Mouse (Mus musculus) lung, embryonic 15.5 days (tissue): ENCODE data around the gene Zkscan6. TPM values are rescaled to one million over a fixed set of nuclear protein-coding genes. Genes with fewer than 3 reads are reported as not detected.

Experiments
- ATAC-seq: fragments of 200-750 bp; cut with Nextera tagmentation; 2 replicates; pipeline ENCODE4 v1.8.0; 2017; ENCODE audit warnings: moderate number of reproducible peaks, borderline replicate concordance; ENCODE audit not compliant: low FRiP score, low TSS enrichment; ENCODE audit errors: extremely low read depth
- H3K27ac ChIP-seq: fragments of 300-500 bp; sonication (generic); 2 replicates; pipeline ENCODE4 v1.5.1; 2015; ENCODE audit warnings: moderate library complexity, mild to moderate bottlenecking, inconsistent platforms
- H3K27me3 ChIP-seq: fragments of 300-500 bp; sonication (generic); 2 replicates; pipeline ENCODE4 v1.6.1; 2015; ENCODE audit warnings: inconsistent platforms
- H3K36me3 ChIP-seq: fragments of 300-500 bp; sonication (generic); 2 replicates; pipeline ENCODE4 v1.6.1; 2015; ENCODE audit warnings: inconsistent platforms
- H3K4me1 ChIP-seq: fragments of 300-500 bp; sonication (generic); 2 replicates; pipeline ENCODE4 v1.6.1; 2015; ENCODE audit warnings: inconsistent platforms
- H3K4me2 ChIP-seq: fragments of 300-500 bp; sonication (generic); 2 replicates; pipeline ENCODE4 v1.6.1; 2015; ENCODE audit warnings: inconsistent platforms, mild to moderate bottlenecking, moderate library complexity
- H3K4me3 ChIP-seq: fragments of 300-500 bp; sonication (generic); 2 replicates; pipeline ENCODE4 v1.5.1; 2015; ENCODE audit warnings: mild to moderate bottlenecking, inconsistent platforms
- H3K9ac ChIP-seq: fragments of 300-500 bp; sonication (generic); 2 replicates; pipeline ENCODE4 v1.6.1; 2015; ENCODE audit warnings: inconsistent platforms
- H3K9me3 ChIP-seq: fragments of 300-500 bp; sonication (generic); 2 replicates; pipeline ENCODE4 v1.6.1; 2016; ENCODE audit warnings: inconsistent platforms
- WGBS: fragments of 180-500 bp; shearing (Covaris S2); methylation state at CpG from one replicate; pipeline ENCODE4 v1.1.7; 2015; 5-methylcytosine and 5-hydroxymethylcytosine counted together
- polyA plus RNA-seq: library from polyadenylated mRNA; unstranded; fragments of >200 nt; fragmentation: Nextera tagmentation; extraction: Ambion mirVana; gene quantifications from 2 replicates; pipeline ENCODE4 v1.2.1, GENCODE M21; 2015

The Zkscan6 gene
- polyA plus RNA-seq, 1 experiment from 2014 or later = 15.8 TPM

DNA sequence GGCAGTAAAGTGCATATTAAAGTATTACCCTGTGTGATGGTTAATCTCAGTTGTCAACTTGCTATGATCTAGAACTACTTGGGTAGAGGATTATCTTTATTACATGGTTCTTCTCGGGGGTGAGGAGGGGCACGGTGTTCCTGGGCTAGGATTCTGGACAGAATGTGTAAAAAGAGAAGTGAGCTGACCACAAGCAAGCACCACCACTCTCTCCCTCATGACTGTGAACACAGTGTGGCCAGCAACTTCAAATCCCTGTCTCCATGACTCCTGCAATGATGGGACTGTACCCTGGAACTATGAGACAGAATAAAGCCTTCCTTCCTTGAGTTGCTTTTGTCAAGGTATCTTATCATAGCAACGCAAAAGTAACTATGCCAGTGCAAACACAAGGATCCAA is 25.4 kb upstream of the Zkscan6 start:
- Histone ChIP-seq H3K4me2 (no peak overlapping the region), H3K9me3 (no peaks in the 10 kb centered on the region), H3K4me3 (no peak overlapping the region), H3K36me3 (peaks cover 13% of the 10 kb centered on the region; the same call in 1 of the 2 replicates), H3K27me3 (no peaks in the 10 kb centered on the region), H3K27ac (no peak overlapping the region), H3K9ac (no peak overlapping the region), H3K4me1 (peaks cover 37% of the 10 kb centered on the region)
- 76% methylated on average over 3 of the region's 3 CpGs for WGBS
- ATAC-seq = no peak

DNA sequence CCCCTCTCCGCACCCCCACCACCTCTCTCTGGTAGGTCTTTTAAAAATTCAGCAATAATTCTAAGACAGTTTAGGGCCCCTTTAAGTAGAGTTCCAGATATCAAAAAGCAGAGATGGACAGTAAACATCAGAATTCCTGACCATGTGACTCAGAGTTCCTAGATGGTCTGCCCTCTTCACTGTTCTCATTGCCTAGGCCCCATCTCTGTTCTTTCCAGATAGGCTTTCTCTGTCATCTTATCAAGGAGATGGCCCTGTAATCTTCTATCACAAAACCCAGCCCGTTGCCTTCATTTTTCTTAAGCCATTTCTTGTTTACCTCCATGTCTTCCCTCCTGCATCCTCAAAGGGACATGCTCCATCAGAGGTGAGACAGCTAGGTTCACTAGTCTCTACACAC is 20.8 kb upstream of the Zkscan6 start:
- H3K4me3 ChIP-seq = peak overlapping the region; percentile 98; the same call in 1 of the 2 replicates
- H3K4me2 ChIP-seq = peak overlapping the region; percentile 69
- peaks cover 20% of the 10 kb centered on the region for H3K4me1 ChIP-seq
- no peak overlapping the region for H3K27ac ChIP-seq
- peaks cover under 1% of the 10 kb centered on the region; the same call in 1 of the 2 replicates for H3K36me3 ChIP-seq
- no peaks in the 10 kb centered on the region for H3K27me3 ChIP-seq
- H3K9ac ChIP-seq = no peak overlapping the region
- ATAC-seq = no peak
- 71% methylated on average over 2 of the region's 2 CpGs for WGBS
- H3K9me3 ChIP-seq = no peaks in the 10 kb centered on the region

DNA sequence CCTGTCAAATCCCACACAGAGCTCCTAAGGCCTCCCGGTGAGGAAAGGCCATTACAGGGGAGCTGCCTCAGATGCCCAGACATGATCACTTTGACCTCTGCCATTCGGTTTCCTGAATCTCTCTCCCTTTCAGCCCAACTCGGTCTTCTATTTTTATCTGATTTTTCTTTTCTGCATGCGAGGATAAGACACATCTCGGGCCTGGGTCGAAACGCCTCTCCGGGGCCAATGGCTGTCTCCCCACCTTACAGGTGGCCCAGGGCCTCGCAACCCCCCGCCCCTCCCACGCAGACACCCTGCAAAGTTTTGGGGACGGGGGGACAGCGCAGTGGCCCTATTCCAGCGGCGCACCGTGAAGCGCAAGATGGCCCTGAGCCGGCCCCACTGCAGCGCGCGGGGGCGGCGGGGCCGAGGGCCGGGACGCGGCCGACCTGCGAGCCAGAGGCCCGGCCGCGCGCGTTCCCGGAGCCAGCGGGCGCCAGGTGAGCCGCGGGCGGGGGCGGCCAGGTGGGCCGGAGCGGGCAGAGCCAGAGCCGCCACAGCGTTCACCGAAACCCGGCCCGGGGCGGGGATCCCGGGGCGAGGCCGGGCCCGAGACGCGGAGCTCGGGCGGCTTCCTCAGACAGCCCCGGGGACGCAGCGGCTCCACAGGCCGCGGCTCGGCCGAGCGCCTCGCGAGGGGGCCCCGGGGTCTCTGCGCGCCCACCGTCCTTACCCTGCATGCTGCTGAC is 19.4 kb upstream of the Zkscan6 start:
- H3K9me3 ChIP-seq = no peaks in the 10 kb centered on the region
- 1% methylated on average over 45 of the region's 71 CpGs for whole genome bisulfite sequencing
- H3K27me3 ChIP-seq = no peaks in the 10 kb centered on the region
- no peaks in the 10 kb centered on the region for H3K36me3 ChIP-seq
- H3K4me1 ChIP-seq = peaks cover 20% of the 10 kb centered on the region
- H3K4me3 ChIP-seq = peak overlapping the region; percentile 98
- peak overlapping the region; percentile 69 for H3K4me2 ChIP-seq
- H3K27ac ChIP-seq = peak overlapping the region; percentile 87
- peak overlapping the region; percentile 96 for H3K9ac ChIP-seq
- peak; percentile 87 for ATAC-seq

DNA sequence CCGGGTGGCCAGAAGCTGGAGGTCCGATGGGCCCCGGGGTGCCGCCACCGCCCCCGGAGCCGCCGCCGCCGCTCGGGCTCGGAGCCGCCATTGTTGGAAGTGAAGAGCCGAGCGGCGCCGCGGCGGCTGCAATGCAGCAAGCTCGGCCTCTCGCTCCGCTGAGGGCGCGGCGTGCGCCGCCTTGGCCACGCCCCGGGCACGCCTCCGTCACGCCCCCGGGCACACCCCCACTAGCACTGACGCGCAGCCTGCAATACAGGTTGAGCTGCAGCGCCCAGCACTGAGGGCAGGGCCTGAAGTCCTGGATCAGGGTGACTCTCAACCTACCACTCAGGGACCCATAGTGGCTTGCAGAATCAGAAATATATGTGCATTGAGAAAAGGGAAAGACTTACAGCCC is 18.8 kb upstream of the Zkscan6 start, which contains the start of gene Map2k4:
TSS of gene Map2k4 (minus strand) at position 144 of the 400 bp plus-strand sequence.
- Histone ChIP-seq H3K9me3 (no peaks in the 10 kb centered on the region), H3K27me3 (no peaks in the 10 kb centered on the region), H3K4me3 (peak within 1 kb of the TSS; percentile 98), H3K9ac (peak within 1 kb of the TSS; percentile 96), H3K36me3 (no peaks in the 10 kb centered on the region), H3K4me1 (peaks cover 20% of the 10 kb centered on the region), H3K4me2 (peak within 1 kb of the TSS; percentile 69), H3K27ac (peak within 1 kb of the TSS; percentile 87)
- 0% methylated on average over 36 of the region's 36 CpGs for whole genome bisulfite sequencing
- peak; percentile 100 for ATAC-seq

DNA sequence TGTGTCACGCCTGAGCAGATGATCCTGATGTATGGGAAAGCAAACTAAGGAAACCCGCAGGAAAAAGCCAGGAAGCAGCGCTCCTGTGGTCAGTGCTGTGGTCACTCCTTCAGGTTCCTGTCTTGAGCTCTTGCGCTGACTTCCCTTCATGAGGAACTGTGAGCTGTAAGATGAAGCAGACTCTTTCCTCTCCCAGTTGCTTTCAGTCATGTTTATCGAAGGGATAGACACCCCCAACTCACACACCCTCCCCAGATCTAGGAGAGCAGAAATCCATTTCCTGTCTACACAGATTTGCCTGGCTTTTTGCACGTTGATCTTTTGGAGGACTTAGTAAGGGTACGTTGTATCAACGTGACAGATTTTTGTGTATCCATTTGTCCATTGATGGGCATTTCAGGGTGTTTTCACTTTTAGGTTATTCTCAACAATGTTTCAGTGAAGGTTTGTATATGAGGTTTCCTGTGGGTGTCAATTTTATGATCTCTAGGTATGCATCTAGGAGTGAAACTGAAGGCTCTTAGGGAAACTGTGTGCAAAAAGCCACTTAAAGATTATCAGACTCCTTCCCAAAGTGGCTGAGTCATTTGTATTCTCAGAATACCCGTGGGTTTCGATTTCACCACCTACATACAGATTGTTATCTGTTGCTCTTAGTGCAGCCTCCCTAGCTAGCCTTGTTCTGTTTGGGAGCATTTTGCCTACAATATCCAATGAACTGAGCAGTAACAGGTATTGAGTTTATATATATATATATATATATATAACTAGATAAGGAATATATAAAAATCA is 12.4 kb upstream of the Zkscan6 start:
- 52% methylated on average over 10 of the region's 10 CpGs for WGBS
- ATAC-seq = no peak
- no peaks in the 10 kb centered on the region for H3K9me3 ChIP-seq
- H3K4me3 ChIP-seq = no peak overlapping the region
- H3K27ac ChIP-seq = no peak overlapping the region
- no peak overlapping the region for H3K9ac ChIP-seq
- H3K27me3 ChIP-seq = no peaks in the 10 kb centered on the region
- H3K36me3 ChIP-seq = no peaks in the 10 kb centered on the region
- H3K4me1 ChIP-seq = no peaks in the 10 kb centered on the region
- no peak overlapping the region for H3K4me2 ChIP-seq

DNA sequence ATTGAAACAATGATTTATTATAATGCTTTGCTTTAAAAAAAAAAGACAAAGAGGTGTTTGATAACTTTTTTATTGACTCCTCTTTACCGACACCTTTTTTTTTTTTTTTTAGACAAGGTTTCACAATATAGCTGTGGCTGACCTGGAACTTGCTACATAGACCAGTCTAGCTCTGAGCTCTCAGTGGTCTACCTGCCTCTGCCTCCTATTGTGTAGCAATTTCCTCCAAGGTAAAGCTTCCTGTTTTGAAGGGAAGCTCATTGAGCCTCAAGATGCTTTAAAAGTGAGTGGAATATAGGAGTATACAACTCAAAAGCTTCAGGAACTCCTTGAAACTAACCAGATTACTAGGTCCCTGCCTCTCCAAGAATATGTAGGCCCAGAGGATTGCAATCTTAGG is 11.1 kb upstream of the Zkscan6 start:
- no peaks in the 10 kb centered on the region for H3K4me1 ChIP-seq
- no peak overlapping the region for H3K4me2 ChIP-seq
- H3K4me3 ChIP-seq = no peak overlapping the region
- 79% methylated on average over 1 of the region's 1 CpGs for WGBS
- no peaks in the 10 kb centered on the region for H3K9me3 ChIP-seq
- H3K9ac ChIP-seq = no peak overlapping the region
- H3K36me3 ChIP-seq = no peaks in the 10 kb centered on the region
- H3K27me3 ChIP-seq = no peaks in the 10 kb centered on the region
- no peak for ATAC-seq
- H3K27ac ChIP-seq = no peak overlapping the region

DNA sequence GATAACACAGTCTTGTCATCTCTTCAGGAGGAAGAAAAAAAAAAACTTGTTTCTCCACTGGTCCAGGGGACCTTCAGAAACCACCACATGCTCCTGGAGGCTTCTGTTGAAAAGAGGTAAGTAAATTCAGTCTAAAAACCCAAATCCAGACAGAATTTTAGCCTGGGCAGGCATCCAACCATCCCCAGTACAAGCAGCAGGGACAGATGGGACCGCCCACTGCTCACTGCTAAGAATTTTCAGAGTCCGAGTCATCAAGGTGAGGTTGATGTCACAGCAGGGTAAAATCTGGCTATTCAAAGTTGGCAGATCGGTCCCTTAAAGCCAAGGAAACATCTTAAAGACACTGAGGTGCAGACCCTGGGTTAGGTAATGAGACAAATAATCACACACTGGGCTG is 5.1 kb upstream of the Zkscan6 start:
- H3K4me2 ChIP-seq = no peak overlapping the region
- ATAC-seq = no peak
- H3K4me1 ChIP-seq = peaks cover 3% of the 10 kb centered on the region; the same call in 1 of the 2 replicates
- WGBS = 39% methylated on average over 3 of the region's 3 CpGs
- no peaks in the 10 kb centered on the region for H3K36me3 ChIP-seq
- H3K27ac ChIP-seq = no peak overlapping the region
- H3K27me3 ChIP-seq = no peaks in the 10 kb centered on the region
- H3K9ac ChIP-seq = no peak overlapping the region
- H3K9me3 ChIP-seq = no peaks in the 10 kb centered on the region
- no peak overlapping the region for H3K4me3 ChIP-seq

DNA sequence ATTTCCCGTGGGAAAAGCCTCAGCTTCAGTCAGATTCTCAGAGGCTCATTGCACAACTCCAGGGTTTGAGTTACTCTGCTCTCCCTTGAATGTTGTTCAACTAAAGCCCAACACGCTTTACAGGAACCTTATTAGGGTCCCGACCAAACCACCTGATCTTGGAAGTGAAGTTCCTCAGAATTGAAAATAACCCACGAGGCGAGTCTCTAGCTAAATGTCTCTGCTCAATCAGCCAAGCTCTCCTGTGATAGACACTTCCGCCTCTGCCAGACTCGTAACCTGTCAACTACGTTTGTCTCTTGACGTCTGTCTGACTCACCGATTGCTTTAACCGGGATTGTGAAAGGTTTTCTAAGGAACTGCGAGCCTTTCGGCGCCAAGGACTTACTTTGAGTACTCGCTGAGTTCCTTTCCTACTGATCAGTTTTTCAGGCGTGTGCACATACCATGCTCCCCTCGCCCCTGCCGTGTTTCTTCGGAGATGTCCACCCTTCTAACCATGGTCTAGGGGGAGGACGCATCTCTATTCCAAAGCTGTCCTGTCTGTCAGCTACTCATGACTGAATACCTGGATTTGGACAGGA is 562 bp upstream of the Zkscan6 start:
- WGBS = 1% methylated on average over 20 of the region's 20 CpGs
- H3K4me3 ChIP-seq = peak overlapping the region; percentile 85
- H3K9me3 ChIP-seq = no peaks in the 10 kb centered on the region
- H3K27me3 ChIP-seq = no peaks in the 10 kb centered on the region
- ATAC-seq = peak; percentile 40
- peak overlapping the region; percentile 79 for H3K9ac ChIP-seq
- H3K4me1 ChIP-seq = peaks cover 7% of the 10 kb centered on the region
- peak overlapping the region; percentile 60 for H3K27ac ChIP-seq
- H3K4me2 ChIP-seq = peak overlapping the region; percentile 90
- H3K36me3 ChIP-seq = no peaks in the 10 kb centered on the region

DNA sequence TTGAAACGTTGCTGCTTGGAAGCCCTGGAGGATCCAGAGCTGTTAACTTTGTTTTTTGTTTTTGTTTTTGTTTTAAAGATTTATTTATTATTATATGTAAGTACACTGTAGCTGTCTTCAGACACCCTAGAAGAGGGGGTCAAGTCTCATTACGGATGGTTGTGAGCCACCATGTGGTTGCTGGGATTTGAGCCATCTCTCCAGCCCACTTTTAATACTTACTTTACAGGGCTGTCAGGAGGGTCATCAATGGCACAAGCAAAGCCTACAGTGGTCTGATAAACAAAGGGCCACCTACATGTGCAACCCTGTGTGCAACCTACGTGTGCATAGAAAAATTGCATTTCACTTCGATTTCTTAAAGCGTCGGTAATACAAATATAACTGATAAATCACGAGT is 626 bp downstream of the Zkscan6 start:
- H3K4me2 ChIP-seq = peak overlapping the region; percentile 90
- H3K9ac ChIP-seq = peak overlapping the region; percentile 79
- H3K4me1 ChIP-seq = peaks cover 7% of the 10 kb centered on the region
- H3K9me3 ChIP-seq = no peaks in the 10 kb centered on the region
- no peaks in the 10 kb centered on the region for H3K27me3 ChIP-seq
- peak overlapping the region; percentile 92 for H3K27ac ChIP-seq
- 31% methylated on average over 7 of the region's 7 CpGs for WGBS
- ATAC-seq = no peak
- no peaks in the 10 kb centered on the region for H3K36me3 ChIP-seq
- H3K4me3 ChIP-seq = peak overlapping the region; percentile 85

DNA sequence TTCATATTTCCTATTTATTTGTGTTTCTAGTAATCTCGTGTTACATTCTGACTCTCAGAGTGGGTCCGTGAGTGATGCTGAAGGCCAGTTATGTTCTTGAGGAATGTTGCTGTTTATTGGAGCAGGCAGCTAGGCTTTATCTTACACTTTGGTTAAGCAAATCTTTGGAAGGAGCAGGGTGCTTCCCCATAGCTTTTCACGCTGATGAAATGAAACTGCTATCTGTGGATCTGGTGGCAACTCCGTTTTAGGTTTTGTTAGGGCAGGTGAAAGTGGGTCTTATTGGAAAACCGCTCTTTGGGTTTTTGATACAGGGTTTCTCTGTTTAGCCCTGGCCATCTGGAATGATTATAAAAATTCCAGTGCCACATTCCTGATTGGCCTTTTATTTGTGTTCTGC is 5.1 kb downstream of the Zkscan6 start:
- WGBS = 35% methylated on average over 5 of the region's 5 CpGs
- Histone ChIP-seq H3K4me1 (peaks cover 4% of the 10 kb centered on the region), H3K9ac (no peak overlapping the region), H3K4me2 (no peak overlapping the region), H3K36me3 (peaks cover 24% of the 10 kb centered on the region; the same call in 1 of the 2 replicates), H3K4me3 (no peak overlapping the region), H3K27me3 (no peaks in the 10 kb centered on the region), H3K27ac (no peak overlapping the region), H3K9me3 (no peaks in the 10 kb centered on the region)
- ATAC-seq = no peak

DNA sequence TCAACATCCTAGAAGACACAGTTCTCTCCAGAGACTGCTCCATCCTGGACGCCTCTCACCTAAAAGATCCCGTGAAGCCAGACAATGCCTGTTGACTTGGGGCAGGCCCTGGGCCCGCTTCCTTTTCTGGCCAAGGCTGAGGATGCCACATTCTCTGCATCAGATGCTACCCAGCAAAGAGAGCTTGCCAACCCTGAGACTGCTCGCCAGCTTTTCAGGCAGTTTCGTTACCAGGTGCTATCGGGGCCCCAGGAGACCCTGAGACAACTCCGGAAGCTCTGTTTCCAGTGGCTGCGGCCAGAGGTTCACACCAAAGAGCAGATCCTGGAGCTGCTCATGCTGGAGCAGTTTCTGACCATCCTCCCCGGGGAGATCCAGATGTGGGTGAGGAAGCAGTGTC is 7.4 kb downstream of the Zkscan6 start:
- no peak for ATAC-seq
- no peaks in the 10 kb centered on the region for H3K27me3 ChIP-seq
- H3K9me3 ChIP-seq = no peaks in the 10 kb centered on the region
- peaks cover 27% of the 10 kb centered on the region; the same call in 1 of the 2 replicates for H3K36me3 ChIP-seq
- no peaks in the 10 kb centered on the region for H3K4me1 ChIP-seq
- H3K9ac ChIP-seq = no peak overlapping the region
- no peak overlapping the region for H3K4me2 ChIP-seq
- whole genome bisulfite sequencing = 87% methylated on average over 9 of the region's 9 CpGs
- no peak overlapping the region for H3K4me3 ChIP-seq
- no peak overlapping the region for H3K27ac ChIP-seq

DNA sequence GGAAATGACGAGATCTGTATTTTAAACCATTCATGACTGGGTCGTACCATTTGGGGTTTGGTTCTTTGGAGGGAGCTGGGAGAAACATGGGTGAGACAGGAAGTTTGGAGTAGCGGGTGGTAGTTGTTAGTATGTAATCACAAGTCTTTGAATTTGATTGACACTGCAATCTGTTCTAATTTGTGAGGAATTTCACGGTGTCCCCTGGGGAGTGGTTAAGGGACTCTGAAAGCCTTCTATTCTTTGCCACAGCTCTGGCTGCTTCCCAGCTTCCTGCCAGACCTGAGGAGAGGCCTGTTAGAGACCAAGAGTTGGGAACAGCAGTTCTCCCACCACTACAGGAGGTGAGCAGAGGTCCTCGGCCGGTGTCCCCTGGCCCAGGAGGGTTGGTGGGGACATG is 9.3 kb downstream of the Zkscan6 start:
- no peak overlapping the region for H3K4me2 ChIP-seq
- 74% methylated on average over 6 of the region's 6 CpGs for WGBS
- no peaks in the 10 kb centered on the region for H3K4me1 ChIP-seq
- no peak overlapping the region for H3K27ac ChIP-seq
- H3K4me3 ChIP-seq = no peak overlapping the region
- no peak for ATAC-seq
- no peaks in the 10 kb centered on the region for H3K27me3 ChIP-seq
- peaks cover 30% of the 10 kb centered on the region; the same call in 1 of the 2 replicates for H3K36me3 ChIP-seq
- no peak overlapping the region for H3K9ac ChIP-seq
- H3K9me3 ChIP-seq = no peaks in the 10 kb centered on the region
